9 mouse cellular contexts compared by ENCODE assay signal in genomic region chr8:84200126-84200555, GRCm38 (mm10). TPM values are rescaled to one million over a fixed set of nuclear protein-coding genes. Genes with fewer than 3 reads are reported as not detected.
DNase-seq lines count a peak whose midpoint lies in the region; ATAC-seq and TF ChIP-seq lines count a peak whose summit lies in the region.
"Had no signal": no experiment of that assay in that cellular context is flagged by ENCODE, and none has a peak within 500 bp of the region (broad histone marks: within the 10 kb centered on the region; RNA-seq: fewer than 3 reads in every experiment).

No protein-coding gene starts in this region.

- peak overlapping the region; percentile 23; the same call in 1 of the 2 replicates for H3K27ac ChIP-seq in liver, adult 2 months (replicated peaks; ENCODE audit: insufficient read depth, low read depth, low read length)
- peak overlapping the region; percentile 95 for H3K27ac ChIP-seq in embryonic facial prominence, embryonic 10.5 days (replicated peaks)
- H3K27ac ChIP-seq in hindbrain, embryonic 16.5 days (ENCODE audit: low read depth, low read length), result peak overlapping the region; percentile 77
- H3K27ac ChIP-seq in midbrain, embryonic 13.5 days, result peak overlapping the region; percentile 47

- 59% methylated on average over 8 of the region's 8 CpGs for WGBS in liver, adult 2 months
- 21% methylated on average over 8 of the region's 8 CpGs for WGBS in embryonic facial prominence, embryonic 10.5 days
- WGBS in hindbrain, embryonic 16.5 days, result 13% methylated on average over 8 of the region's 8 CpGs
- 26% methylated on average over 8 of the region's 8 CpGs for WGBS in midbrain, embryonic 13.5 days

- no peaks in the 10 kb centered on the region for H3K36me3 ChIP-seq in liver, adult 2 months (ENCODE audit: control insufficient read depth, insufficient read depth, low read length)
- peaks cover 4% of the 10 kb centered on the region; the same call in 1 of the 2 replicates for H3K36me3 ChIP-seq in embryonic facial prominence, embryonic 10.5 days (replicated peaks)
- H3K36me3 ChIP-seq in hindbrain, embryonic 16.5 days (ENCODE audit: control insufficient read depth, insufficient read depth, low read length), result no peaks in the 10 kb centered on the region
- no peaks in the 10 kb centered on the region for H3K36me3 ChIP-seq in midbrain, embryonic 13.5 days

- H3K27me3 ChIP-seq in liver, adult 2 months (ENCODE audit: control insufficient read depth, insufficient read depth, low read length), result no peaks in the 10 kb centered on the region
- H3K27me3 ChIP-seq in embryonic facial prominence, embryonic 10.5 days (replicated peaks; ENCODE audit: low read depth, poor library complexity, severe bottlenecking), result peaks cover 18% of the 10 kb centered on the region
- H3K27me3 ChIP-seq in hindbrain, embryonic 16.5 days (replicated peaks; ENCODE audit: control insufficient read depth, insufficient read depth, low read length), result no peaks in the 10 kb centered on the region
- peaks cover 19% of the 10 kb centered on the region for H3K27me3 ChIP-seq in midbrain, embryonic 13.5 days

- ATAC-seq in hindbrain, embryonic 16.5 days, result no peak
- ATAC-seq in midbrain, embryonic 13.5 days, result no peak
- no peak for ATAC-seq in erythroid progenitor cell, adult 5-6 weeks (replicated peaks; ENCODE audit: low FRiP score, poor library complexity, severe bottlenecking)
- ATAC-seq in megakaryocyte-erythroid progenitor cell, adult 5-6 weeks (replicated peaks; ENCODE audit: low FRiP score, low TSS enrichment, poor library complexity, severe bottlenecking), result no peak

- no peaks in the 10 kb centered on the region for H3K9me3 ChIP-seq in embryonic facial prominence, embryonic 10.5 days
- no peaks in the 10 kb centered on the region for H3K9me3 ChIP-seq in hindbrain, embryonic 16.5 days (ENCODE audit: control insufficient read depth, low read length)
- no peaks in the 10 kb centered on the region for H3K9me3 ChIP-seq in midbrain, embryonic 13.5 days

- H3K9ac ChIP-seq in liver, adult 2 months (ENCODE audit: low read depth, low read length), result 0 out of 2 replicates have a peak overlapping the region, but pooled peaks have one; percentile 12
- H3K9ac ChIP-seq in hindbrain, embryonic 16.5 days (ENCODE audit: low read depth, low read length), result peak overlapping the region; percentile 61; the same call in 1 of the 2 replicates
- peak overlapping the region; percentile 69; the same call in 1 of the 2 replicates for H3K9ac ChIP-seq in midbrain, embryonic 13.5 days (replicated peaks)

- peak overlapping the region; percentile 9; the same call in 1 of the 2 replicates for H3K4me3 ChIP-seq in liver, adult 2 months (ENCODE audit: insufficient read depth, low read depth, low read length)
- H3K4me3 ChIP-seq in embryonic facial prominence, embryonic 10.5 days, result peak overlapping the region; percentile 70
- peak overlapping the region; percentile 47; the same call in 1 of the 2 replicates for H3K4me3 ChIP-seq in hindbrain, embryonic 16.5 days (ENCODE audit: low read length)
- peak overlapping the region; percentile 43 for H3K4me3 ChIP-seq in midbrain, embryonic 13.5 days (replicated peaks)

- TF ChIP-seq CTCF in liver, adult 2 months (IDR thresholded peaks at IDR 0.05; ENCODE audit: low read depth, low read length), result no peak

- DNase-seq in liver, adult 2 months (ENCODE audit: extremely low read depth, low read depth, low spot score), result no peak
- no peak for DNase-seq in liver
- no peak for DNase-seq in embryonic facial prominence, embryonic 10.5 days (ENCODE audit: low spot score)
- no peak for DNase-seq in cerebellum, adult 11-12 months

- H3K79me2 ChIP-seq in liver, adult 2 months (ENCODE audit: control insufficient read depth, insufficient read depth, low read length), result peaks cover 8% of the 10 kb centered on the region; the same call in 1 of the 2 replicates

- TF ChIP-seq POLR2A in liver, adult 2 months (IDR thresholded peaks at IDR 0.05; ENCODE audit: extremely low read depth, insufficient read depth, low read length), result no peak

- 0 out of 2 replicates have a peak, but pooled peaks cover 2% of the 10 kb centered on the region for H3K4me1 ChIP-seq in liver, adult 2 months (ENCODE audit: control insufficient read depth, insufficient read depth, low read length)
- H3K4me1 ChIP-seq in embryonic facial prominence, embryonic 10.5 days, result peaks cover 73% of the 10 kb centered on the region
- peaks cover 26% of the 10 kb centered on the region for H3K4me1 ChIP-seq in hindbrain, embryonic 16.5 days (ENCODE audit: control insufficient read depth, insufficient read depth, low read depth, low read length)
- H3K4me1 ChIP-seq in midbrain, embryonic 13.5 days (replicated peaks), result peaks cover 57% of the 10 kb centered on the region

- H3K4me2 ChIP-seq in hindbrain, embryonic 16.5 days (ENCODE audit: low read length), result peak overlapping the region; percentile 78
- peak overlapping the region; percentile 74 for H3K4me2 ChIP-seq in midbrain, embryonic 13.5 days (replicated peaks)

RNA-seq across cellular contexts. Expression of gene Nanos3, which starts 15.1 kb away (rescaled TPM):
- not detected in 2 replicates for total RNA-seq in liver, adult 2 months (2014; rRNA removed)
- not detected in 2 replicates for polyA plus RNA-seq in liver, adult 2 months (2012; rRNA removed)
- polyA plus RNA-seq in embryonic facial prominence, embryonic 10.5 days (2016; fragmentation: Nextera tagmentation; extraction: Ambion mirVana), result 2.4 and 3.5 TPM in 2 replicates
- 6.2 and 6.8 TPM in 2 replicates for polyA plus RNA-seq in hindbrain, embryonic 16.5 days (2015; fragmentation: Nextera tagmentation; extraction: Ambion mirVana)
- 8.8 and 11.6 TPM in 2 replicates for polyA plus RNA-seq in midbrain, embryonic 13.5 days (2015; fragmentation: Nextera tagmentation; extraction: Ambion mirVana)
- total RNA-seq in erythroid progenitor cell, adult 5-6 weeks (2015; ENCODE audit: low replicate concordance), result not detected in 2 replicates
- total RNA-seq in erythroid progenitor cell, adult 5-6 weeks (2017; ENCODE audit: low replicate concordance), result not detected in 2 replicates
- 2.9 and 5.0 TPM in 2 replicates for total RNA-seq in megakaryocyte-erythroid progenitor cell, adult 5-6 weeks (2014; fragmentation: Nextera tagmentation)
- not detected in 2 replicates for total RNA-seq in megakaryocyte-erythroid progenitor cell, adult 5-6 weeks (2017)
- total RNA-seq: neutrophil, adult 5-6 weeks had no signal

RNA-seq across cellular contexts. Expression of gene Zswim4, which starts 36.7 kb away (rescaled TPM):
- total RNA-seq in liver, adult 2 months (2014; rRNA removed), result 2.8 and 3.7 TPM in 2 replicates
- polyA plus RNA-seq in liver, adult 2 months (2012; rRNA removed), result 6.9 and 8.4 TPM in 2 replicates
- 37.2 and 41.7 TPM in 2 replicates for polyA plus RNA-seq in embryonic facial prominence, embryonic 10.5 days (2016; fragmentation: Nextera tagmentation; extraction: Ambion mirVana)
- 16.2 and 22.2 TPM in 2 replicates for polyA plus RNA-seq in hindbrain, embryonic 16.5 days (2015; fragmentation: Nextera tagmentation; extraction: Ambion mirVana)
- 44.9 and 47.4 TPM in 2 replicates for polyA plus RNA-seq in midbrain, embryonic 13.5 days (2015; fragmentation: Nextera tagmentation; extraction: Ambion mirVana)
- total RNA-seq in erythroid progenitor cell, adult 5-6 weeks (2015; ENCODE audit: low replicate concordance), result 1.7 and 2.2 TPM in 2 replicates
- 1.9 and 2.6 TPM in 2 replicates for total RNA-seq in erythroid progenitor cell, adult 5-6 weeks (2017; ENCODE audit: low replicate concordance)
- 2.8 and 4.8 TPM in 2 replicates for total RNA-seq in megakaryocyte-erythroid progenitor cell, adult 5-6 weeks (2014; fragmentation: Nextera tagmentation)
- total RNA-seq in megakaryocyte-erythroid progenitor cell, adult 5-6 weeks (2017), result 3.3 and 3.7 TPM in 2 replicates

RNA-seq across cellular contexts. Expression of gene D8Ertd738e, which starts 49.4 kb away (rescaled TPM):
- total RNA-seq in liver, adult 2 months (2014; rRNA removed), result 103 and 115 TPM in 2 replicates
- polyA plus RNA-seq in liver, adult 2 months (2012; rRNA removed), result 99.3 and 105 TPM in 2 replicates
- polyA plus RNA-seq in embryonic facial prominence, embryonic 10.5 days (2016; fragmentation: Nextera tagmentation; extraction: Ambion mirVana), result 409 and 427 TPM in 2 replicates
- polyA plus RNA-seq in hindbrain, embryonic 16.5 days (2015; fragmentation: Nextera tagmentation; extraction: Ambion mirVana), result 249 and 266 TPM in 2 replicates
- 261 and 273 TPM in 2 replicates for polyA plus RNA-seq in midbrain, embryonic 13.5 days (2015; fragmentation: Nextera tagmentation; extraction: Ambion mirVana)
- 57.3 and 58.3 TPM in 2 replicates for total RNA-seq in erythroid progenitor cell, adult 5-6 weeks (2015; ENCODE audit: low replicate concordance)
- 39.9 and 46.1 TPM in 2 replicates for total RNA-seq in erythroid progenitor cell, adult 5-6 weeks (2017; ENCODE audit: low replicate concordance)
- 122 and 195 TPM in 2 replicates for total RNA-seq in megakaryocyte-erythroid progenitor cell, adult 5-6 weeks (2014; fragmentation: Nextera tagmentation)
- 63.7 and 94.8 TPM in 2 replicates for total RNA-seq in megakaryocyte-erythroid progenitor cell, adult 5-6 weeks (2017)

RNA-seq across cellular contexts. Expression of gene 4930432K21Rik, which starts 52.3 kb away (rescaled TPM):
- total RNA-seq in liver, adult 2 months (2014; rRNA removed), result not detected in 2 replicates
- 0.07 and 0.11 TPM in 2 replicates for polyA plus RNA-seq in liver, adult 2 months (2012; rRNA removed)
- 1.5 and 1.8 TPM in 2 replicates for polyA plus RNA-seq in embryonic facial prominence, embryonic 10.5 days (2016; fragmentation: Nextera tagmentation; extraction: Ambion mirVana)
- 2.7 and 2.9 TPM in 2 replicates for polyA plus RNA-seq in hindbrain, embryonic 16.5 days (2015; fragmentation: Nextera tagmentation; extraction: Ambion mirVana)
- polyA plus RNA-seq in midbrain, embryonic 13.5 days (2015; fragmentation: Nextera tagmentation; extraction: Ambion mirVana), result 2.3 and 2.7 TPM in 2 replicates
- not detected in 2 replicates for total RNA-seq in erythroid progenitor cell, adult 5-6 weeks (2015; ENCODE audit: low replicate concordance)
- 0.51 TPM in 1 of 2 replicates, not detected in the other for total RNA-seq in erythroid progenitor cell, adult 5-6 weeks (2017; ENCODE audit: low replicate concordance)
- 0.49 and 0.50 TPM in 2 replicates for total RNA-seq in megakaryocyte-erythroid progenitor cell, adult 5-6 weeks (2014; fragmentation: Nextera tagmentation)
- 1.1 and 1.7 TPM in 2 replicates for total RNA-seq in megakaryocyte-erythroid progenitor cell, adult 5-6 weeks (2017)

RNA-seq across cellular contexts. Expression of gene Cc2d1a, which starts 52.4 kb away (rescaled TPM):
- total RNA-seq in liver, adult 2 months (2014; rRNA removed), result 4.0 and 5.6 TPM in 2 replicates
- 10.4 and 10.6 TPM in 2 replicates for polyA plus RNA-seq in liver, adult 2 months (2012; rRNA removed)
- 20.4 and 21.0 TPM in 2 replicates for polyA plus RNA-seq in embryonic facial prominence, embryonic 10.5 days (2016; fragmentation: Nextera tagmentation; extraction: Ambion mirVana)
- 53.3 and 54.5 TPM in 2 replicates for polyA plus RNA-seq in hindbrain, embryonic 16.5 days (2015; fragmentation: Nextera tagmentation; extraction: Ambion mirVana)
- 24.5 and 24.7 TPM in 2 replicates for polyA plus RNA-seq in midbrain, embryonic 13.5 days (2015; fragmentation: Nextera tagmentation; extraction: Ambion mirVana)
- total RNA-seq in erythroid progenitor cell, adult 5-6 weeks (2015; ENCODE audit: low replicate concordance), result 2.1 and 4.3 TPM in 2 replicates
- total RNA-seq in erythroid progenitor cell, adult 5-6 weeks (2017; ENCODE audit: low replicate concordance), result 1.3 and 17.9 TPM in 2 replicates
- total RNA-seq in megakaryocyte-erythroid progenitor cell, adult 5-6 weeks (2014; fragmentation: Nextera tagmentation), result 8.6 and 10.7 TPM in 2 replicates
- total RNA-seq in megakaryocyte-erythroid progenitor cell, adult 5-6 weeks (2017), result 3.2 and 6.9 TPM in 2 replicates

Comparison
In these comparisons a context has a peak if more than half of its experiments do, and no peak if none do; other contexts are left out.
1. H3K27ac ChIP-seq: peak in every context shown above with its lines; median percentile 95 in embryonic facial prominence, embryonic 10.5 days; 77 in hindbrain, embryonic 16.5 days; 47 in midbrain, embryonic 13.5 days; 23 in liver, adult 2 months.
2. H3K4me3 ChIP-seq: peak in every context shown above with its lines; median percentile 70 in embryonic facial prominence, embryonic 10.5 days; 47 in hindbrain, embryonic 16.5 days; 43 in midbrain, embryonic 13.5 days; 9 in liver, adult 2 months.
3. H3K9ac ChIP-seq: peak in every context shown above with its lines; median percentile 69 in midbrain, embryonic 13.5 days; 61 in hindbrain, embryonic 16.5 days; 12 in liver, adult 2 months.